Mouse (Mus musculus): ENCODE measurements around the gene Nmur1.
"Not testable (repeated sequence)": the region's sequence is repeated elsewhere in the genome, so short reads cannot be mapped to it uniquely, and the experiment has no call there.

Gene Nmur1

DNA sequence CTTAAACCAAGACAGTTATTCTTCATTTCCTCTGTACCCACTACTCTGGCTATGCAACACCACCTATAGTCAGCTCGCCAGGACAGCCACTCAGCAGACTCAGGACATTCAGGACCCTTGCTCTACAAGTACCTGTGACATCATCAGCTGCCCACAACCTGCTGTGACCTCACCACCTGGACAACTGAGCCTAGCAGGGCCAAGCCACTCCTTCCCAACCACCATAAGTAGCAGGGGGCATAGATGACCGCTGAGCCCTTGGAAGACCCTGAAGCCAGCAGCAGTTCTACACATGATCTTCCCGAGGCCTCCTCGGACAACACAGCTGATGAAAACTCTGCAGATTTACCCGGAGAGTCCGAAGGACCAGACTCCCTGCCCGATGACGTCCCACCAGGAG lies at the start of gene Nmur1, which contains the start of gene Tex44:
Gene Nmur1, minus strand, starts transcription at position 101 of the 400 bp plus-strand sequence.
Gene Tex44, plus strand, starts transcription at position 202 of the 400 bp plus-strand sequence.
- DNase-seq (ENCODE audit: low read depth, low spot score): no peak

- DNase-seq (ENCODE audit: low read depth, low spot score): no peak
Observed at GRCm38 (mm10) chr1:86473109-86473760, 47.2 kb upstream of the Nmur1 start.

DNA sequence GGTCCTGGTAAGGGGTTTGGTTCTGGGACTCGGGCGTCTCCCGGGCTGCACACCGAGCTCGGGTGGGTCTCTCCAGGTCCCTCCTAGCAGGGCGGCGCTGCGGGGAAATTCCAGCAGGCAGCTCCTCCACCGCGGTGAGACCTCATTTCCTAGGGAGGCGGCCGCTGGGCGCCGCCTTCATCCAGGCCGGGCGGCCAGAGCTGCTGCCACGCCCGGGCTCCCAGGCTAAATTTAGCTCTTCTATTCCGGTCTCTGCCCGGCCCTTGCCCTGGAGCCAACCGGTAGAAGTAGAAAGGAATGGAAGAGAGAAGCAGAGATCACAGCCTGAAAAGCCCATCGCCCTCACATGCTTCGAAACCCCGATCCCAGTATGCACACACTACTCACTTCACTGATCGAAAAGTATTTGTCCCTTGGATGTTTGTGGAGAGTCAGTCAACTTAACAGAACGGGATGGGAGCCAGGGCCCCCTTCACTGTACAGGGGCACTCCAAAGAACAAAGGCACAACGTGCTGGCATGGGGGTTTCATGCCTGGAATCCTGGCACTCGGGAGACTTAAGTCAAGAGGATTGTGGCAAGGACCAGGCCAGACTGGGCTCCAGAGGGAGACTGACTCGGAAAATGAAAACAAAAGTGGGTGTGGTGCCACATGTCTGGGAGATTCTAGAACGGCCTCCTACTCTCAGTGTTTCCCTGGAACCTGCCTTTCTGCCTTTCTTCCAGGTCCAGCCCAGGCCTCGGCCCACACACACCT lies 46.3 kb upstream of the Nmur1 start:
- DNase-seq (ENCODE audit: low read depth, low spot score): no peak

DNA sequence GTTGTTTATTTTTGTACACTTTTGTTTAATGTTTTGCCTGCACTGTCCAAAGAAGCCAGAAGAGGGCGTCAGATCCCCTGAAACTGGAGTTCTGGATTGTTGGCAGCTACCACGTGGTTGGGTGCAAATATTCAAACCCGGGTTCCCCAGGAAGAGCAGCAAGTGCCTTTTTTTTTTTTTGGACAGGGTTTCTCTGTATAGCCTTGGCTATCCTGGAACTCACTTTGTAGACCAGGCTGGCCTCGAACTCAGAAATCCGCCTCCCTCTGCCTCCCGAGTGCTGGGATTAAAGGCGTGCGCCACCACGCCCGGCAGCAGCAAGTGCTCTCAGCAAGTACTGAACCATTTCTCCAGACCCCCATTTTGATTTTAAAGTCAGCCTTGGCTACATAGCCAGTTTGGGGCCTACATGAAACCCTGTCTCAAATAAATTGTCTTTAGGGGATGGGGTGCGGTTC lies 45.5 kb upstream of the Nmur1 start:
- DNase-seq (ENCODE audit: low read depth, low spot score): not testable (repeated sequence)

DNA sequence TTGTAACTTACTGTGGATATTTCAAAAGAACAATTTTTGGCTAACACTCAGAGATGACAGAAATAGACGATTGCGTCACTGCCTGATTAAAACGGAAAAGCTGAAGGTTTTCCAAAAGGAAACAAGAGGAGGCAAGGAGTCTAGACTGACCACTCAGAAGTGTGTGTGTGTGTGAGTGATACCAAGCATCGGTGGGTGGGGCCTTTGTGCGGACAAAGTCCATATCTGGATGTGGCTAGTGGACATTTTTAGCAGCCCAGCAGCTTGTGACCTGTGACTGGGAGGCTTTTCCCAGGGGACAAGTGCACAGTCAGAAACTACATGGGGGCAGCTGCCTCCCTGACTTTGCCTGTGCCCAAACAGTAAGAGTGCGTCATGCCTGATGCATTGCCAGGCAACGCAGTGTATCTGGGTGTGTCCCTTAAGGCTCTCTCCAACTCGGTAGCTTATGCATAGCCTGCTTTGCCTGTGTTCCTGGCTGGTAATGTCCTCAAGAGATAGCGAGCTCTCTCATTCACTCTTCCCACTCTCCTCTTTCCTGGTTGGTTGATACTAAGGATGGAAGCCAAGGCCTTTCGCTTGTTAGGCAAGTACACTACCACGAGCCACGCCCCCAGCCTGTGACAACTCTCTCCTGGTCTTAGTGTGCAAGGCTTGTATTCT lies 44.6 kb upstream of the Nmur1 start:
- DNase-seq (ENCODE audit: low read depth, low spot score): peak; percentile 57

DNA sequence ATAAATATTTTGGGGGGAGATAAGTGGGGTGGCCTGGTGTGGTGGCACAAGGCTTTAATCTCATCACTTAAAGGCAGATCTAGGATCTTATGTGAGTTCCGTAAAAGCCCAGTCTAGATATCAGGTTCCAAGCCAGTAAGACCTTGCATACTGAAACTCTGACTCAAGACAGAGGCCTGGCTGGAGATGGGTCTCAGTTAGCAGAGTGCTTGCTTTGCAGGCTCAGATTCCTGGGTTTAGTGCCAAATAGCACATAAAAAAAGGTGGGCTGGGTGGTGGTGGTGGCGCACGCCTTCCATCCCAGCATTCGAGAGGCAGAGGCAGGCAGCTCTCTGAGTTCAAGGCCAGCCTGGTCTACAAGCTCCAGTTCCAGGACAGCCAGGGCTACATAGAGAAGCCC lies 43.8 kb upstream of the Nmur1 start:
- DNase-seq (ENCODE audit: low read depth, low spot score): no peak

DNA sequence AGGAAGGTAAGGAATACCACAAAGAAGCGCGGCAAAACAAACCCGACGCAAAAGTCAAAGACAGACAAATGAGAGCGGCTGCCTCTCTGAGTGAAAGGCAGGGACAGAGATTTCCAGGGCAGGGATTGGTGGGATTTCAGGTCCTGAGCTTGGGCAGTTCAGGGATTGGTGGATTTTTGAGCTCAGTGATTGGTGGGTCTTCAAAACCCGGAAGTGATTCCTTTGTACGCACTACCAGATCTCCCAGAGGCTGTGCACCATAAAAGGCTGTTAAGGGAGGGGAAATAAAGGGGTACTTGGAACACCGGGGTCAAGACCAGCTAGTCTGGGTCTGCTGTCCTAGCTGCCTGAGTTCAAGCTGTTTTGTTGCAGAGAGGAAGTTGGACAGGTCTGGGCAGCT lies 41.4 kb upstream of the Nmur1 start:
- no peak for DNase-seq (ENCODE audit: low read depth, low spot score)

DNA sequence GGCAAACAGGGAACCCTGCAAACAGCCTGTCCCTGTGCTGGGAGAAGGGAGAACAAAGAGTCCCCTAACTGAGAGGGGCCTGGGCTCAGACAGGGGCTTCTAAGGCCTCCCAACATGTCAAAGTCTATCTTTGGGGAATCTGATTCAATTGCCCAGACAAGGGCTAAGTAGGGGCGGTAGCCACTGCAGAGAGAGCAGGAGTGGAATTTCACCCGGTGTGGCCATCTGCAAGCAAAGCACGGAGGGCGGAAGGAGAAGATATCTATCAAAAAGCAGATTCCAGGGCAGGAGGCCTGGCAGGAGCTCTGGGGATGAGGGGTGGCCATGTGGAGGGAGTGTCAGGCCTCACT lies 38.8 kb upstream of the Nmur1 start:
- DNase-seq (ENCODE audit: low read depth, low spot score): no peak

DNA sequence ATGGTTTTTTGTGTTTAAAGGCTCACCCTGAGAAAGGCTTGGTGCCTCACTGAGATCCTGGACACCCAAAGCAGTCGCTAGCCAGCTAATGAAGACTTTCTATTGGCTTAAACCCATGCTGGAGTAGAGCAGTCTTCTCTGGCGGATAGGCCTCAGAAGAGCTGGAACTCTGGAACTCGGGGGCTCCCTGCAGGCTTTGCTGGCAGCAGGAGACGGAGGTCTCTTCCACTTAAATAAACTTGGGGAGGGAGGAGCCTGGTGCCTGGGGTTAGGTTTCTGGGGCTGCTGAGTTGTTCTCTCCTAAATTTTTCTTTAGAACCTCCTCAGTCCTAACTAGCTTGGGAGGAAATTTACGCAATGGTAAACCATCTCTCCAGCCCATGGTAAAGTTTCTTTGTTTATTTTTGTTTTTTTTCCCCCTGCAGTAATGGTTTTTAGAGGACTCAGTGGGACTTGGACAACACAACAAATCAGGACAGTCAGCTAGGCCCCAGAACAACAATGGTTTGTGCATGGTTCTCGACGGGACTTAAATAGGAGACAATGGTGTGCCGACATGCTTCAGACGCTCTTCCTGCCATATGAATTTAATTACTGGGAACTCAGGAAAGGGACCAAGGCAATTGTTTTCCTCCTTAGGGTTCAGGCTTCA lies 38.3 kb upstream of the Nmur1 start:
- DNase-seq (ENCODE audit: low read depth, low spot score): no peak

- DNase-seq (ENCODE audit: low read depth, low spot score): no peak
Observed at GRCm38 (mm10) chr1:86459371-86459770, 33.3 kb upstream of the Nmur1 start.

DNA sequence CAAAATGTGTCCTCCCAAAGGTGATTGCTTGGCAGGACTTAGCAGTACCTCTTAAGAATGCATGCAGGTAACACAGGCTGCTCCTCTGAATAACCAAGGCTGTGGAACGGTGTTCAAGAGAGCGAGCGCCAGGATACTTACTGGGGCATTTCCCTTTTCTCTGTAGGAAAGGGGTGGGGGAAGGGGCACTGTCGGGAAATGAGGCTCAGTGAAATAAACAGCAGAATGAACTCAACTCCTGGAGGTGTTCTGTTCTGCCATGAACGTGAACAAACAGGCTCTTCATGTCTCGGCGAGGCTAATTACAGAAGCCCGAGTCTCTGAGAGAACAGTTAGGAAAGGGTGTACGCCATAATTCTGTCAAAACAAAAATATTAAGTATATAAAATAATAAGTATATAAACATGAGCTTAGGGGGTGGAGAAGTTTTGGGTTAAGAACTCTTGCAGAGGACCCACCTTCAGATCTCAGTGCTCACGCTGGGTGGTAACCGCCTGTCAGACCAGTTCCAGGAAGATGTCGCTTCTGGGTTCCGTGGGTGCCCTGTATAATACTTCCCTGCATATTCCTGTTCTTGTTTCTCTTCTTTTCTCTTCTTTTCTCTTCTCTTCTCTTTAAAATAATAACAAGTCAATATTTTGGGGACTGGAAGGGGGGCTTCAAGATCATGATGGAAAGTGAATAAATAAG lies 31.0 kb upstream of the Nmur1 start:
- no peak for DNase-seq (ENCODE audit: low read depth, low spot score)

- DNase-seq (ENCODE audit: low read depth, low spot score): no peak
Observed at GRCm38 (mm10) chr1:86452713-86453112, 26.7 kb upstream of the Nmur1 start.

GRCm38 (mm10) chr1:86449966-86450365 lies 23.9 kb upstream of the Nmur1 start:
- no peak for DNase-seq (ENCODE audit: low read depth, low spot score)

- DNase-seq (ENCODE audit: low read depth, low spot score): no peak
Observed at GRCm38 (mm10) chr1:86448272-86448671, 22.2 kb upstream of the Nmur1 start.

DNA sequence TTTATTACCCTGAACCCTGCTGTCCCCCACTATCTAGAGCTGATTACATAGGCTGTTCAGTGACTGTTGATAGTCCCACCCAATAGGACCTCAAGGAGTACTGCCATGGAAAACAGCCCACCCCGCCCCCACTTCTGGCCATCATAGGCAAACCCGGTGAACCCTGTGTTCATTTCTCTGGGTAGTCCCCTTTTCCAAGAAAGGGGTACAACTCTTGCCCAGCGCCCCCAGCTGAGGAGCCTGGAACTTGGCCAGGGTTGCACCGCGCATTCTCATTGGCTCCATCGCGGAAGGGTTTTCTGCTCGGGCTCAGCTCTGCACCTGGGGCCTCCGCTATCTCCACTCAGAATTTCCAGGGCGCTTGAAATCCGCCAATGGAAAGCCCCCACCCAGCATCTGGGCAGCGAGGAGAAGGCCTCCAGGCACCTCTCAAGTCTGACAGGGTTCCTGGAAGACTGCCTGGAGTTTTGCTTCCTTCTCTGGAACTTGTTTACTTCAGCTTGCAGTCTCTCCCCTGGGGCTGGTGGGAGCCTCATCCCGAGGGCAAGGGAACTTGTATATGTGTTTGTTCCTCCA lies 21.7 kb upstream of the Nmur1 start:
- no peak for DNase-seq (ENCODE audit: low read depth, low spot score)

DNA sequence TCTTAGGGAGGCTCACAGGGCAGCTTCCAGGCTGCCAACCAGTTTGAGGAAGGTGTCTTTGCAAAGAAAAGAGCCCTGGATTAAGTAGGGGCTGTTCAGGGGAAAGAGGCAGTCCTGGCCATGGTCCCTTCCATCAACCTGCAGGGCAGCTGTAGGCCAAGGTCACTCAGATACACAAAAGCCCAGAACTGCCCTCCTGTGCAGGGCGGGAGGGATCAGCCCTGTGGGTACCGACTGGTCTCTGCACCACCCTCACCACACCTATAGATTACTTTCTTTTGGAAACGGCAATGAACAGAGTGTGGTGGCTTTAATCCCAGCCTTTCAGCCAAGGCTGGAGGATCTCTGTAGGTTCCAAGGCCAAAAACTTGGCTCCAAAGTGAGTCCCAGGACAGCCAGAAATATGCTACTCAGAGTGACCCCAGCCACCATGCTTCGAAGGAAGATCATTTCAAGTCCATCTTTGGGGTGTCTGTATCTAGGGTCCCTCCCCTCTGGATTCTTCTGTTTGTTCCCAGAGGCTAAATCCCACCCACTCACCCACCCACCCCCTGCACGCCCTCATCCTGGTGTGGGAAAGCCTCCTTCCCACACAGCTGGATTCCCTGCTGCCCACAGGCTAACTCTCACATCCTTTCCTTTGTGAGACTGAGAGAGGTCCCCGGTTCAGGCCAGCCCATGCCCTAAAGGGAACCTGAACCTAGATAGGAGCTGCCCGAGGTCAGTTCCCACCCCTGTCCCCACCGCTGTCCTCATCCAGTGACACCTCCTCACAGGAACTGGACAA lies 17.6 kb upstream of the Nmur1 start:
- no peak for DNase-seq (ENCODE audit: low read depth, low spot score)

DNA sequence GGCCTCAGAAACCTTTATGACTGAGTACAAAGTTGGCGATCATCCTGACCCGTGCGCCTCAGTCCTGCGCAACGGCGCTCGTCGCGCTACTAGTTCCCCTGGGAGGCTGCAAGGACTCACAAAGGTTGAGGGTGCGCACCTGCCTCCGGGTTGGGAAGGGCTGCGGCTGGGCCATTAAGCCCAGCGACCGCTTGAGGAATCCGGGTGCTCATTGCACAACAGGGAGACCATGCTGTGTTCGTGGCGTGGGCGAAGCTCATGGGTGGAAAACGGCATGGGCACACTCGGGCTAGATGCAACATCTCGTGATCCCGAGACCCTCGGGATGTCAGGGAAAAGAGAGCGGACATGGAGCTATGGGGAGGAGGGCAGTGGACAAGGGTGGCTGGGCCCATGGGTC lies 16.8 kb upstream of the Nmur1 start:
- no peak for DNase-seq (ENCODE audit: low read depth, low spot score)

DNA sequence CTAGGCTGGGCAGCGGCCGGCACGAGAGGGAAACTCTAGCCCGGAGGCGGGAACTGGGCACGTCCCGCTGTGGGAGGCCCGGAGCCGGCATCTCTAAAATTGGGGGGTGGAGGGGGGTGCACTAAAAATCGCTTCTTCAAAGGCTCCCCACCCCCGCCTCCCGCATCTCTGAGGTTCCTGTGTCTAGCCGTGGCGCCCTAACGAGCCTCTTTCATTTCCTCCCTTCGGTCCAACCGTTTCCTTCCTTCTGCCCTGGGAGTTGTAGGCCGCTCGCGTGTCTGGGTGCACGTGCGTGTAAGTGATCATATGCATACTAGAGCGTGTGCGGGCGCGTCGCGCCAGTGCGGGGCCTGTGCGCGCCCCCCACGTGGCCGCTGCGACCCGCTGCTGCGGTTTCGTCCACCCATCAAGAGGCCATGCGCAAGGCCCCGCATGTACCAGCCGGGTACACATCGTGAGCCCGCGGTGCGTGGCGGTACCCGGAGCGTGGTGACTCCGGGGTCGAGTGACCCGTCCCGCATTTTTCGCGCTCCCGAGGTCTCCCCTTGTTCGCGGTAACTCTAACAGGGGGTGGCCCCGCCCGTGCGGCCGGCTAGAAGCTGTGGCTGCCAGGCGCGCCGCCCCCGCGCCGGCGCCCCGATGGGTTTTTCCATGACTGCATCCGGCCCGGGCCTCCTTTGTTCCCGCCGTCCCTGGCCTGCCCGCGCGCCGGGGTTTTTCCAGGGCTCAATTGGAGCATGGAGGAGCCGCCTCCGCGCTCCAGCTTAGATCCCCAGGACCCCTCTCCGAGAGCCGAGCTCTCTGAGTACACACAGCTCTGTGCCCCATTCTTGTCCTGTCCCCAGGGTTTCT lies 16.2 kb upstream of the Nmur1 start:
- DNase-seq (ENCODE audit: low read depth, low spot score): peak; percentile 81

- DNase-seq (ENCODE audit: low read depth, low spot score): no peak
Observed at GRCm38 (mm10) chr1:86441724-86441979, 15.6 kb upstream of the Nmur1 start.

Data from telencephalon, adult 2 months (tissue).